Mouse (Mus musculus): ENCODE measurements around the gene Pds5a. TPM values are rescaled to one million over a fixed set of nuclear protein-coding genes. Genes with fewer than 3 reads are reported as not detected.
"Not testable (repeated sequence)": the region's sequence is repeated elsewhere in the genome, so short reads cannot be mapped to it uniquely, and the experiment has no call there.

Pds5a gene
- total and polyA plus RNA-seq, 3 experiments = 87.3 to 188 (median 88.0) TPM

GRCm38 (mm10) chr5:65696821-65697485, 1.1 kb downstream of the Pds5a start (continued):
- TF ChIP-seq CTCF (IDR thresholded peaks at IDR 0.05 in 2 of 3, conservative IDR thresholded peaks at IDR 0.05 in 1 of 3; ENCODE audit: control insufficient read depth in 1 of 3, insufficient read depth in 1 of 3, low read depth in 2 of 3, low read length in 3 of 3, poor library complexity in 1 of 3, severe bottlenecking in 1 of 3) (peak; percentile 27 to 68 (median 60); a peak in 4 of 6 replicates), USF2 (IDR thresholded peaks at IDR 0.05; ENCODE audit: borderline replicate concordance in 1 of 2, insufficient read depth in 1 of 2, low read depth in 1 of 2, low read length in 2 of 2) (no peak), GABPA (IDR thresholded peaks at IDR 0.05; ENCODE audit: low read depth, low read length) (no peak), ETS1 (IDR thresholded peaks at IDR 0.05; ENCODE audit: low read depth, low read length) (no peak), MAX (IDR thresholded peaks at IDR 0.05; ENCODE audit: low read length) (no peak), CHD1 (IDR thresholded peaks at IDR 0.05; ENCODE audit: low read depth, low read length) (no peak), BHLHE40 (IDR thresholded peaks at IDR 0.05; ENCODE audit: borderline replicate concordance, low read depth, low read length) (no peak), E2F4 (IDR thresholded peaks at IDR 0.05; ENCODE audit: borderline replicate concordance, low read depth, low read length) (no peak), EP300 (IDR thresholded peaks at IDR 0.05; ENCODE audit: low read depth in 1 of 2, low read length in 2 of 2) (no peak), ZNF384 (IDR thresholded peaks at IDR 0.05; ENCODE audit: low read depth, low read length) (no peak), RCOR1 (IDR thresholded peaks at IDR 0.05; ENCODE audit: low read depth, low read length) (no peak), ZC3H11A (IDR thresholded peaks at IDR 0.05; ENCODE audit: low read depth, low read length) (no peak), MXI1 (IDR thresholded peaks at IDR 0.05; ENCODE audit: low read depth, low read length) (0 out of 2 replicates have a peak, but pooled peaks have one; percentile 39), NELFE (IDR thresholded peaks at IDR 0.05; ENCODE audit: low read depth, low read length) (no peak), SMC3 (IDR thresholded peaks at IDR 0.05; ENCODE audit: low read depth, low read length) (peak; percentile 51), POLR2AphosphoS2 (IDR thresholded peaks at IDR 0.05; ENCODE audit: low read length) (no peak), USF1 (IDR thresholded peaks at IDR 0.05; ENCODE audit: low read depth, low read length) (no peak), MYB (IDR thresholded peaks at IDR 0.05; ENCODE audit: low read depth, low read length) (no peak), POLR2A (IDR thresholded peaks at IDR 0.05; ENCODE audit: control insufficient read depth in 1 of 2, insufficient read depth in 1 of 2, low read depth in 1 of 2, low read length in 2 of 2, poor library complexity in 1 of 2) (0 out of 4 replicates have a peak, but pooled peaks of 1 of the 2 experiments have one; percentile 41), ZKSCAN1 (IDR thresholded peaks at IDR 0.05; ENCODE audit: low read depth, low read length) (no peak), MAZ (IDR thresholded peaks at IDR 0.05; ENCODE audit: low read depth, low read length) (no peak), ZMIZ1 (IDR thresholded peaks at IDR 0.05; ENCODE audit: low read depth, low read length) (no peak), HCFC1 (IDR thresholded peaks at IDR 0.05; ENCODE audit: low read depth, low read length) (no peak), CHD2 (IDR thresholded peaks at IDR 0.05; ENCODE audit: low read length) (no peak)

- H3K4me1 ChIP-seq (ENCODE audit: control insufficient read depth in 1 of 2, insufficient read depth in 2 of 2, low read length in 2 of 2) = peaks cover 13 to 19% of the 10 kb centered on the region in 2 experiments
- H3K36me3 ChIP-seq (ENCODE audit: control insufficient read depth in 1 of 2, insufficient read depth in 2 of 2, low read length in 2 of 2) = peaks cover 35 to 40% of the 10 kb centered on the region in 2 experiments
- H3K27ac ChIP-seq (ENCODE audit: control insufficient read depth, low read depth, low read length); H3K9me3 ChIP-seq (replicated peaks; ENCODE audit: insufficient read depth, low read length); H3K27me3 ChIP-seq (ENCODE audit: control insufficient read depth in 1 of 2, insufficient read depth in 2 of 2, low read length in 2 of 2); DNase-seq (ENCODE audit: low read depth, low spot score); H3K4me3 ChIP-seq (ENCODE audit: control insufficient read depth in 1 of 2, insufficient read depth in 1 of 2, low read depth in 2 of 2, low read length in 2 of 2): not testable (repeated sequence)
- 0 out of 2 replicates have a peak overlapping the region, but pooled peaks have one; percentile 16 for H3K9ac ChIP-seq (ENCODE audit: control insufficient read depth, low read depth, low read length, poor library complexity, severe bottlenecking)
- TF ChIP-seq ZNF384 (IDR thresholded peaks at IDR 0.05; ENCODE audit: low read depth, low read length) = peak; percentile 63
- peaks cover 77% of the 10 kb centered on the region for H3K79me2 ChIP-seq (ENCODE audit: control insufficient read depth, insufficient read depth, low read length, poor library complexity)
These were observed 4.0 kb downstream of the Pds5a start for GRCm38 (mm10) chr5:65694076-65694475.

Measured in MEL (cell line).